Mouse (Mus musculus) kidney, adult 2 months (tissue): Measurements from ENCODE around the gene Lct.

ENCODE experiments used
- CTCF ChIP-seq: fragments of 200-500 bp; conservative IDR thresholded peaks from 2 replicates; pipeline ENCODE4 v1.5.1; 2011; ENCODE audit warnings: low read depth, mild to moderate bottlenecking, control low read depth, low read length, moderate library complexity, mixed read lengths; ENCODE audit not compliant: insufficient read depth, insufficient read length
- POLR2A ChIP-seq: fragments of 200-500 bp; IDR thresholded peaks from one replicate; pipeline ENCODE4 v1.6.1; 2011; ENCODE audit warnings: low read depth, low read length, control low read depth

DNA sequence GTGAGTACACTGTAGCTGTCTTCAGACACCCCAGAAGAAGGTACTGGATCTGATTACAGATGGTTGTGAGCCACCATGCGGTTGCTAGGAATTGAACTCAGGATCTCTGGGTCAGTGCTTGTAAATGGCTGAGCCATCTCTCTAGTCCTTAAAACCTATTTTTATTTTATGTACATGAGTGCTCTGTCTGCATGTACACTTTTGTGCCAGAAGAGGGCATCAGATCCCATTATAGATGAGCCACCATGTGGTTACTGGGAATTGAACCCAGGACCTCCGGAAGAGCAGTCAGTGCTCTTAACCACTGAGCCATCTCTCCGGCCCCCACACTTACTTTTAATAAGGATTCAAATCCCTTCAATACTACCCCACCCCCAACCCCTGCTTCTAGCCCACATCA is 45.2 kb downstream of the Lct start:
- no peak for TF ChIP-seq POLR2A
- no peak for TF ChIP-seq CTCF
